Mouse (Mus musculus) megakaryocyte, embryonic 14.5 days (primary cell): Measurements from ENCODE around the gene Spi1. TPM values are rescaled to one million over a fixed set of nuclear protein-coding genes. Genes with fewer than 3 reads are reported as not detected.

Experiments used
- H3K27me3 ChIP-seq: replicated peaks from 2 replicates; pipeline ENCODE3; 2012; ENCODE audit warnings: inconsistent platforms
- H3K36me3 ChIP-seq: replicated peaks from 2 replicates; pipeline ENCODE3; 2012; ENCODE audit warnings: low read length, inconsistent platforms, mixed read lengths
- H3K4me1 ChIP-seq: 2 replicates; pipeline ENCODE4 v1.6.1; 2012; ENCODE audit warnings: inconsistent platforms
- H3K4me3 ChIP-seq: replicated peaks from 2 replicates; pipeline ENCODE3; 2012; ENCODE audit warnings: moderate library complexity, mild to moderate bottlenecking, inconsistent platforms
- H3K9me3 ChIP-seq: 2 replicates; pipeline ENCODE4 v1.6.1; 2012; ENCODE audit warnings: inconsistent platforms
- FLI1 ChIP-seq: IDR thresholded peaks from 2 replicates; pipeline ENCODE4 v1.6.1; 2012; ENCODE audit warnings: low read length, inconsistent platforms, mixed read lengths
- GATA1 ChIP-seq: IDR thresholded peaks from 3 replicates; pipeline ENCODE4 v1.6.1; 2012; ENCODE audit warnings: mixed read lengths, low read length, inconsistent platforms, borderline replicate concordance
- polyA plus RNA-seq: library from polyadenylated mRNA; stranded (reverse); fragments of >175 nt; gene quantifications from 2 replicates; pipeline ENCODE4 v1.2.3, GENCODE M21; 2012; ENCODE audit warnings: low replicate concordance; ENCODE audit not compliant: insufficient read depth

Gene Spi1
- polyA plus RNA-seq, 1 experiment: 123 TPM

DNA sequence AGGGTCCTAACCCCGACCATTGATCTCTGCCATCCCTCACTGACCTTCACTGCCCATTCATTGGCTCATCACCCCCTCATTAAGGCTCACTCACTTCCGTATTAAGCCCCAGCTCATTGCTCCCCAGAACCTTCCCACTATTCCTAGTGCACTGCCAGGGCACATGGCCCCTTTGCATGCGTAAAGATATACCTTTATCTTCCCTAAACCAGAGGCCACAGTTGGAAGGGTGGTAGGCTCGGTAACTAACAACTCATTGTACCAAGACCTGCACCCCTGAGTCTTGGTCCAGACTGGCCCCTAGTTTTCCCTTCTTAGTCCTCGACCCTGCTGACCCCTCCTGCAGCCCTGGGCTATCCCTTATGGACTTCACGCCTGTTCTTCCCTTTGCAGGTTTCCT lies 31.7 kb downstream of the Spi1 start:
- H3K27me3 ChIP-seq: peaks cover 4% of the 10 kb centered on the region
- TF ChIP-seq GATA1 (no peak), FLI1 (no peak)
- H3K36me3 ChIP-seq: peaks cover 64% of the 10 kb centered on the region
- H3K4me3 ChIP-seq: no peak overlapping the region
- H3K9me3 ChIP-seq: no peaks in the 10 kb centered on the region
- H3K4me1 ChIP-seq: peaks cover 69% of the 10 kb centered on the region

DNA sequence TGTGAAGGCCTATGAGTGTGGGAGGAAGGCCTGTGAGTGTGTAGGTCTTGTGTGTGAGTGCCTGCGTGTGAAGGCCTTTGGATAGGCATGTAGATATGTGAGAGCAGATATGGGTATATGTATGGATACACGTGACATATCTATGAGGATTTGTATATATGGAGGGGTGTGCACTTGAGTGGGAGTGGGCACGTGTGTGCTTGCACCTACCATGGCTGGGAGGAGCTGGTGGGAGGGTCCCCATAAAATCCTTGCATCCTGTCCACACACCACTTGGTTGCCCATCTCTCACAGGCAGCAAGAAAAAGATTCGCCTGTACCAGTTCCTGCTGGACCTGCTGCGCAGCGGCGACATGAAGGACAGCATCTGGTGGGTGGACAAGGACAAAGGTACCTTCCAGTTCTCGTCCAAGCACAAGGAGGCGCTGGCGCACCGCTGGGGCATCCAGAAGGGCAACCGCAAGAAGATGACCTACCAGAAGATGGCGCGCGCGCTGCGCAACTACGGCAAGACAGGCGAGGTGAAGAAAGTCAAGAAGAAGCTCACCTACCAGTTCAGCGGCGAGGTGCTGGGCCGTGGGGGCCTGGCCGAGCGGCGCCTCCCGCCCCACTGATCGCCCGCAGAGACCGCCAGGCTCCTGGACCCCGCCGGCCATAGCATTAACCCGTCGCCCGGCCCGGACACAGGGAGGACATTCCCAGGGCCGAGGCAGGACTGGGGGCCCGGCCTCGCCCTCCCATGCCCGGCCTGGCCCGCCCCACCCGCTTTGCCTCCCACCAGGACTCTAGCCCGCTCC lies 32.8 kb downstream of the Spi1 start:
- Histone ChIP-seq H3K4me1 (peaks cover 65% of the 10 kb centered on the region), H3K36me3 (peaks cover 56% of the 10 kb centered on the region), H3K4me3 (no peak overlapping the region)

DNA sequence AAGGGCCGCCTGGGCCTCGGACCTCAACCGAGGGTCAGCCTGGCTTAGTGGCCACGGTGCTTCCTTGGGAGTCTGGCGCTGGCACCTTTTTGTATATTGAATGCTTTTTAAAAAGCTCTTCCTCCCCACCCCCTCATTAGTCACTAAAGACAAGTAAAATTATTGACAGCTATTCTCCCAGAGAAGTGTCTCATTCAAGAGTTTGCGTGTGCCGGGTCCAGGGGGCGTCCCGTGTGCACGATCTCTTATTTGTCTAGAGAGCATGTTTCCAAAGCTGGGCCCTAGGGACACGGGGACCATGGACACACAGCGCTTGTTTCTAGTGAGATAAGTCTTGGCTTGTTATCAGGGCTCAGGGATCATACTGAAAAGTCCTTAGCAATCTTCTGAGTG lies 33.4 kb downstream of the Spi1 start:
- Histone ChIP-seq H3K4me1 (peaks cover 63% of the 10 kb centered on the region), H3K4me3 (no peak overlapping the region), H3K27me3 (peaks cover 18% of the 10 kb centered on the region), H3K36me3 (peaks cover 52% of the 10 kb centered on the region), H3K9me3 (no peaks in the 10 kb centered on the region)
- no peak for TF ChIP-seq FLI1
- no peak for TF ChIP-seq GATA1

More for the DNA sequence above, 32.8 kb downstream of the Spi1 start:
- no peak for TF ChIP-seq GATA1
- no peak for TF ChIP-seq FLI1
- Histone ChIP-seq H3K27me3 (peaks cover 13% of the 10 kb centered on the region), H3K9me3 (no peaks in the 10 kb centered on the region)

DNA sequence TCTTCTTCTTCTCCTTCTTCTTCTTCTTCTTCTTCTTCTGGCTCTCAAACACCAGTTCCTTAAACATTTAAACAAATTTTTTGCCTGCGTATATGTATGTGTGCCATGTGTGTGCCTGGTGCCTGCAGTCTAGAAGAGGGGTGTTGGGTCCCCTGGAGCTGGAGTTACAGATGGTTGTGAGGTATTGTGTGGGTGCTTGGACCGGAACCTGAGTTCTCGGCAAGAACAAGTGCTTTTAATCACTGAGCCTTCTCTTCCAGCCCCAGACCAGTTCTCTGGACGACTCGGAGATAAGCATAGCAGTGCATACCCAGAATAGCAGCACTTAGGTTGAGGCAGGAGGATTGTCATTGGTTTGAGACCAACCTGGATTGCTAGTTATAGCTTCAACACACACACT lies 34.7 kb downstream of the Spi1 start:
- H3K4me3 ChIP-seq: no peak overlapping the region
- H3K4me1 ChIP-seq: peaks cover 57% of the 10 kb centered on the region
- peaks cover 30% of the 10 kb centered on the region for H3K27me3 ChIP-seq
- H3K36me3 ChIP-seq: peaks cover 43% of the 10 kb centered on the region
- no peaks in the 10 kb centered on the region for H3K9me3 ChIP-seq
- TF ChIP-seq GATA1 (no peak), FLI1 (no peak)

DNA sequence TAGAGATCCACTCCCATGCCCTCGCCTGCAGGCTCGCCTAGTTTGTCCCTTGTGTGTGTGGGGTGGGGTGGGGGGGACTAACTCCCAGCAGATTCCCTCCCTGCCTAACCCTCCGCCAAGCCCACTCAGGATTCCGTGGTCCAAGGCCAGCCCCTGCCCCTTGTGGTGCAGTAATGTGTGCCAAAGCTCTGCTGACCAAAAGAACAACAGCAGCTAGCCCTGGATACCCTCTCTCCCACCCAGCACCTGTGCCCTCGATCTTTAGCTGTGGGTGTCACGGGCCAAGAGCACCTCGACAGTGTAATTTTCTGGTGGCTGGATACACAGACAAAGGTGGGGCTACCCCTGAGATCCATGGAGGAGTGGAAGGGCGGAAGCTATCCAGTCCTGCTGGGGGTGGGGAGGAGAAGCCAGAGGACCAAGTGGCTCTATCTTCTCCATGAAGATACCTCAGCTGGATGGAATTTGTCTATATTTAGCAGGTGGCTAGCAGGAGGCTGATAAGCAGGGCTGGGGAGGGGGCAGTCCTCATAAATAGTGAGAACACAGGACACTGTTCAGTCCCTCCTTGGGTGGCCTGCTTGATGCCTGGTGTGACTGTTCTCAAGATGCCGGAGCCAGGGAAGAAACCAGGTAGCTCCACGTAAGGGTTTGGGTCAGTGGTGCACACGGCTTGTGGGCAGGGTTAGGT lies 35.5 kb downstream of the Spi1 start, which contains the start of gene Mybpc3:
Gene Mybpc3, plus strand, starts transcription at position 560 of the 691 bp plus-strand sequence.
- Histone ChIP-seq H3K36me3 (peaks cover 40% of the 10 kb centered on the region), H3K9me3 (no peaks in the 10 kb centered on the region)
- TF ChIP-seq FLI1: no peak
- TF ChIP-seq GATA1: no peak

DNA sequence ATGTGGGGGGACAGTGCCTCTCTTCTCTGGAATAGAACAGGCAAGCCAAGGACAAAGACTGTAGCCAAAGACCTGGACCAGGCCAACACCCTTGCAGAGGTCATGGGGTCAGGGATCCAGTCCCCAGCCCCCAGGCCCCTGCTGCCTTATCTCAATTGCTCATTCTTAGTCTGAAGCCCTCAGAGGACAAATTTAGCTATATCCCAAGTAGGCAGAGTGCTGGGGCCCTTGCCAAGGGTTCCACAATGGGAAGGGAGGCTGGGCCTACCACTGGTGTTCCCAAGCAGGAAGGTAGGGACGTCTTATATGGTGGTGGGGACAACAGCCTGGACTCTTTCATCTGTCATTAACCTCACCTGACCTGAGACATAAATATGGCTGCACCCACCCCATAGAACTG lies 36.5 kb downstream of the Spi1 start:
- H3K4me3 ChIP-seq: no peak overlapping the region
- peaks cover 47% of the 10 kb centered on the region for H3K27me3 ChIP-seq
- H3K36me3 ChIP-seq: peaks cover 31% of the 10 kb centered on the region
- H3K9me3 ChIP-seq: no peaks in the 10 kb centered on the region
- TF ChIP-seq FLI1: no peak
- TF ChIP-seq GATA1: no peak
- peaks cover 46% of the 10 kb centered on the region for H3K4me1 ChIP-seq

More for the DNA sequence above, 35.5 kb downstream of the Spi1 start, which contains the start of gene Mybpc3:
- H3K4me3 ChIP-seq: no peak within 1 kb of the TSS
- H3K4me1 ChIP-seq: peaks cover 54% of the 10 kb centered on the region
- peaks cover 38% of the 10 kb centered on the region for H3K27me3 ChIP-seq

DNA sequence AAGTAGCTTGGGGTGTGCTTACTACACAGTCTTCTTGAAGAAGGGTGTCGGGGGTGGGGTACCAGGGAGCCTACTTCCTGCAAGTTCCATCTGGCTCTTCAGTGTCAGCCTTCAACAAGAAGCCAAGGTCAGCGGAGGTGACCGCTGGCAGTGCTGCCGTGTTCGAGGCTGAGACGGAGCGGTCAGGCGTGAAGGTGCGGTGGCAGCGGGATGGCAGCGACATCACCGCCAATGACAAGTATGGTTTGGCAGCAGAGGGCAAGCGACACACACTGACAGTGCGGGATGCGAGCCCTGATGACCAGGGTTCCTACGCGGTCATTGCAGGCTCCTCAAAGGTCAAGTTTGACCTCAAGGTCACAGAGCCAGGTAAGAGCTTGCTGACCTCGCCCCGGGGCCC lies 36.9 kb downstream of the Spi1 start:
- Histone ChIP-seq H3K4me1 (peaks cover 42% of the 10 kb centered on the region), H3K27me3 (peaks cover 49% of the 10 kb centered on the region), H3K36me3 (peaks cover 27% of the 10 kb centered on the region), H3K9me3 (no peaks in the 10 kb centered on the region), H3K4me3 (peak overlapping the region; percentile 29)
- no peak for TF ChIP-seq FLI1
- TF ChIP-seq GATA1: no peak

DNA sequence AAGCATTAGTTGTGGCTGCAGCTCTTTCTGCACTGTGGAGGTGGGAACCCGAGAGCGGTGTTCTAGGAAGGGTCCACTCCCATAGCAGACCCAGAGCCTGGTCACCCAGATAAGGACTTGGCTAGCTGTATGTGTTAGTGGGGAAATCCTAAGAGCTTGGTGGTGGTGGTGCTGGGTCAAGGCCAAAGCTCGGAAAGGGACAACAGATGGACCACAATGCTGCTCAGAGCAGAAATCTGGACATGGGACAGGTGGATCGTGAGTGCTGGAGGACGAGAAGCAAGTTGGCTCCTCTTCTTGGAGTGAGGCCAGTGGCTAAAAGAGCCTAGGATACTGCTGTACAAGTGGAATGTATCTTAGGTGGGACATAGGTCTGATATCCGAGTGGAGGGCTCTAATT lies 37.4 kb downstream of the Spi1 start:
- peaks cover 22% of the 10 kb centered on the region for H3K36me3 ChIP-seq
- no peaks in the 10 kb centered on the region for H3K9me3 ChIP-seq
- H3K4me3 ChIP-seq: no peak overlapping the region
- no peak for TF ChIP-seq FLI1
- peaks cover 54% of the 10 kb centered on the region for H3K27me3 ChIP-seq
- H3K4me1 ChIP-seq: peaks cover 37% of the 10 kb centered on the region

DNA sequence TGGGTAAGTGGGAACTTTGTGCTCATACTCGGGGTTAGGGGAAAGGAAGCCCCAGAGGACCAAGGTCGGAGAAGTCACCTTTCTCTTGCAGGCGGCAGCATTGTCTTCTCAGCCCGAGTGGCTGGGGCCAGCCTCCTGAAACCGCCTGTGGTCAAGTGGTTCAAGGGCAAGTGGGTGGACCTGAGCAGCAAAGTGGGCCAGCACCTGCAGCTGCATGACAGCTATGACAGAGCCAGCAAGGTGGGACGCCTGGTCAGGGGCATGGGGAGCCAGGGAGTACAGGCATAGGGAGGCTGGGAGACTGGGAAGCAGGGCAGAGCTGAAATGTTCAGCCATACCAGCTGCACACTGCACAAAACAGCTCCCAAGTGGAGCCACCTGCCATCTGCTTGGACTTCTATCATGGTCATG lies 38.1 kb downstream of the Spi1 start:
- TF ChIP-seq GATA1 (no peak), FLI1 (no peak)
- peaks cover 60% of the 10 kb centered on the region for H3K27me3 ChIP-seq
- no peaks in the 10 kb centered on the region for H3K9me3 ChIP-seq
- peaks cover 15% of the 10 kb centered on the region for H3K36me3 ChIP-seq
- no peak overlapping the region for H3K4me3 ChIP-seq
- peaks cover 34% of the 10 kb centered on the region for H3K4me1 ChIP-seq

DNA sequence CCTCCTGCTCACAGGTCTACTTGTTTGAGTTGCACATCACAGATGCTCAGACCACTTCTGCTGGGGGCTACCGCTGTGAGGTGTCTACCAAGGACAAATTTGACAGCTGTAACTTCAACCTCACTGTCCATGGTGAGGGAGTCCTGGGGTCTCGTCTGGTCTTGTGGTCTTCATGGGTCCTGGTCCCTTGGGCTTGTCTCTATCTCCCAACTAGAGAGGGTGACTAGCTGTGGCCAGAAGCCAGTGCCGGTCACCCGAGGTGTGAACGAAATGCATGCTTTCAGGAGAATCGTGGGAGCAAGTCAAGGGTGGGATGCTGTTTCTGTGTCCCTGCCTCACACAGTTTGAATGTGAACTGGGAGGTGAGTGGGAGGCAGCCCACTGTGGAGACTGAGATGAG lies 38.8 kb downstream of the Spi1 start:
- H3K36me3 ChIP-seq: peaks cover 7% of the 10 kb centered on the region
- peaks cover 66% of the 10 kb centered on the region for H3K27me3 ChIP-seq
- H3K9me3 ChIP-seq: no peaks in the 10 kb centered on the region
- TF ChIP-seq GATA1: no peak
- TF ChIP-seq FLI1: no peak
- no peak overlapping the region for H3K4me3 ChIP-seq
- peaks cover 40% of the 10 kb centered on the region for H3K4me1 ChIP-seq
